Mouse (Mus musculus): ENCODE measurements at regions not wholly inside any gene's neighbourhood (a gene's known extent, or its start where the extent isn't known, plus 50 kb on each side); places are given as distances from the start of the nearest gene placed in this dataset.

- intact Hi-C loops (cut with DNase I) = no loop called here
- no peak for DNase-seq (ENCODE audit: low spot score in 2 of 2)
These were observed 297.8 kb upstream of the Pitrm1 start for GRCm38 (mm10) chr13:6250106-6250505.

- no peak for DNase-seq (ENCODE audit: low spot score in 2 of 2)
- intact Hi-C loops (cut with DNase I) = no loop called here
These were observed 296.7 kb upstream of the Pitrm1 start for GRCm38 (mm10) chr13:6251025-6251862.

- no peak for DNase-seq (ENCODE audit: low spot score in 2 of 2)
- intact Hi-C loops (cut with DNase I) = no loop called here
These were observed 295.8 kb upstream of the Pitrm1 start for GRCm38 (mm10) chr13:6252100-6252499.

GRCm38 (mm10) chr13:6255303-6255702, 292.6 kb upstream of the Pitrm1 start:
- intact Hi-C loops (cut with DNase I) = no loop called here
- no peak for DNase-seq (ENCODE audit: low spot score in 2 of 2)

GRCm38 (mm10) chr13:6255728-6256496, 292.0 kb upstream of the Pitrm1 start:
- intact Hi-C loops (cut with DNase I) = no loop called here
- DNase-seq (ENCODE audit: low spot score in 2 of 2) = no peak

GRCm38 (mm10) chr13:6258456-6258855, 289.5 kb upstream of the Pitrm1 start:
- no peak for DNase-seq (ENCODE audit: low spot score in 2 of 2)
- intact Hi-C loops (cut with DNase I) = no loop called here

GRCm38 (mm10) chr13:6260321-6260865, 287.6 kb upstream of the Pitrm1 start:
- intact Hi-C loops (cut with DNase I) = no loop called here
- peak in 1 of 2 experiments; percentile 14 for DNase-seq (ENCODE audit: low spot score in 2 of 2)

- DNase-seq (ENCODE audit: low spot score in 2 of 2) = no peak
- intact Hi-C loops (cut with DNase I) = no loop called here
These were observed 286.5 kb upstream of the Pitrm1 start for GRCm38 (mm10) chr13:6261458-6261857.

GRCm38 (mm10) chr13:6270546-6270945, 277.4 kb upstream of the Pitrm1 start:
- no peak for DNase-seq (ENCODE audit: low spot score in 2 of 2)
- intact Hi-C loops (cut with DNase I) = no loop called here

- DNase-seq (ENCODE audit: low spot score in 2 of 2) = no peak
- intact Hi-C loops (cut with DNase I) = no loop called here
These were observed 275.0 kb upstream of the Pitrm1 start for GRCm38 (mm10) chr13:6272932-6273331.

GRCm38 (mm10) chr13:6280073-6280472, 267.9 kb upstream of the Pitrm1 start:
- no peak for DNase-seq (ENCODE audit: low spot score in 2 of 2)
- intact Hi-C loops (cut with DNase I) = no loop called here

GRCm38 (mm10) chr13:6288109-6288508, 259.8 kb upstream of the Pitrm1 start:
- no peak for DNase-seq (ENCODE audit: low spot score in 2 of 2)
- intact Hi-C loops (cut with DNase I) = no loop called here

- no peak for DNase-seq (ENCODE audit: low spot score in 2 of 2)
- intact Hi-C loops (cut with DNase I) = no loop called here
These were observed 255.9 kb upstream of the Pitrm1 start for GRCm38 (mm10) chr13:6292098-6292497.

- intact Hi-C loops (cut with DNase I) = no loop called here
- DNase-seq (ENCODE audit: low spot score in 2 of 2) = no peak
These were observed 242.2 kb upstream of the Pitrm1 start for GRCm38 (mm10) chr13:6305718-6306117.

- intact Hi-C loops (cut with DNase I) = no loop called here
- no peak for DNase-seq (ENCODE audit: low spot score in 2 of 2)
These were observed 241.3 kb upstream of the Pitrm1 start for GRCm38 (mm10) chr13:6306616-6306988.

GRCm38 (mm10) chr13:6306989-6307917, 240.7 kb upstream of the Pitrm1 start:
- no peak for DNase-seq (ENCODE audit: low spot score in 2 of 2)
- intact Hi-C loops (cut with DNase I) = no loop called here

GRCm38 (mm10) chr13:6316201-6316600, 231.7 kb upstream of the Pitrm1 start:
- DNase-seq (ENCODE audit: low spot score in 2 of 2) = no peak
- intact Hi-C loops (cut with DNase I) = no loop called here

GRCm38 (mm10) chr13:6323948-6324347, 224.0 kb upstream of the Pitrm1 start:
- no peak for DNase-seq (ENCODE audit: low spot score in 2 of 2)
- intact Hi-C loops (cut with DNase I) = no loop called here

- intact Hi-C loops (cut with DNase I) = no loop called here
- DNase-seq (ENCODE audit: low spot score in 2 of 2) = no peak
These were observed 217.5 kb upstream of the Pitrm1 start for GRCm38 (mm10) chr13:6330320-6330950.
